Mouse (Mus musculus): ENCODE measurements around the gene Rnf144a.

- TF ChIP-seq CTCF (IDR thresholded peaks at IDR 0.05; ENCODE audit: borderline replicate concordance, control insufficient read depth, extremely low read depth, insufficient read depth, low read length, poor library complexity) (no peak), POLR2A (IDR thresholded peaks at IDR 0.05; ENCODE audit: control insufficient read depth, extremely low read depth, insufficient read depth, low read length, poor library complexity) (no peak)
These were observed 29.0 kb upstream of the Rnf144a start for GRCm38 (mm10) chr12:26444054-26444453.
